Mouse (Mus musculus): ENCODE data around the gene Gmcl1.

DNA sequence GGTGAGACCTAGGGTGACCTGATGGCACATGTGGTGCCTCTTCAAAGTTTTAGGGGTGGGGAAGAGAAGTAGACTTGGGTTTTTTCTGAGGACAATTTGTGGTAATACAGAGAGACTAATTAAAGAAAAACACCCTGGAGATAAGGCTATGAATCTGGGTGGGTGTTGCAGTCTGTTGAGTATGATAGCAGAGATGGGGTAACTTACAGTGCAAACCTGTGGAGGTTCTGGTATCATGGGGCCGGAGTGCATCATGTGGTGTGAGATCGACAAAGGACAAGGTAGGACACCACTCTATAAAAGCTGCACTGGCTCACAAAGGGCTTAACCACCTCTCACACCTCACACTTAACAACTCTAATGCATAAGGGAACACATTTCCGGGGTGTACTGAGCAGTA lies 43.5 kb downstream of the Gmcl1 start:
- TF ChIP-seq CTCF (IDR thresholded peaks at IDR 0.05; ENCODE audit: low read depth) (no peak), EP300 (IDR thresholded peaks at IDR 0.05; ENCODE audit: low read depth) (no peak)

Measured in heart, postnatal 0 days (tissue).